In the genomic region with DNA sequence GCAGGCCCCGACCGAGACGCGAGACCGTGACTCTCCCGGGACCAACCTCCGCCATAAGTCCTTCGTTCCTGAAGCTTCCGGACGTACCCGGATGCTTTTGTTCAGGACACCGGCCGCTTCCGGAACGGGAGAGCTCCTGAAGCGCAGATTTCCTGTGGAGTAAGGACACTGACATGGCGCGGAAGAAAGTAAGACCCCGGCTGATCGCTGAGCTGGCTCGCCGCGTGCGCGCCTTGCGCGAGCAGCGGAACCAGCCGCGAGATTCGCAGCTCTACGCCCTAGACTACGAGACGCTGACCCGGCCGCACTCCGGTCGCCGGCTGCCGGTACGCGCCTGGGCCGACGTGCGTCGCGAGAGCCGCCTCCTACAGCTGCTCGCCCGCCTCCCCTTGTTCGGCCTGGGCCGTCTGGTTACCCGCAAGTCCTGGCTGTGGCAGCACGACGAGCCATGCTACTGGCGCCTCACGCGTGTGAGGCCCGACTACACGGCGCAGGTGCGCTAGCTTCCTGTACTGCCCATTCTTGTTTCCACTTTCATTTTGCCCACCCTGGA, we compare ENCODE assay signal across 8 mouse cellular contexts. TPM values are rescaled to one million over a fixed set of nuclear protein-coding genes. Genes with fewer than 3 reads are reported as not detected.
DNase-seq lines count a peak whose midpoint lies in the region; ATAC-seq lines count a peak whose summit lies in the region.

A gene (minus strand): TSS at position 93 of the 553 bp plus-strand sequence.
A gene (plus strand): TSS at position 122 of the 553 bp plus-strand sequence.

- peak within 1 kb of the TSS; percentile 89 for H3K4me3 ChIP-seq in embryonic facial prominence, embryonic 13.5 days
- peak within 1 kb of the TSS; percentile 90 for H3K4me3 ChIP-seq in limb, embryonic 13.5 days
- peak within 1 kb of the TSS; percentile 76 for H3K4me3 ChIP-seq in midbrain, embryonic 15.5 days

- peak within 1 kb of the TSS; percentile 96 for H3K9ac ChIP-seq in embryonic facial prominence, embryonic 13.5 days
- H3K9ac ChIP-seq in limb, embryonic 13.5 days = peak within 1 kb of the TSS; percentile 94
- H3K9ac ChIP-seq in midbrain, embryonic 15.5 days = peak within 1 kb of the TSS; percentile 90

- under 1% methylated on average over 62 of the region's 62 CpGs for WGBS in embryonic facial prominence, embryonic 13.5 days
- WGBS in limb, embryonic 13.5 days = under 1% methylated on average over 62 of the region's 62 CpGs
- under 1% methylated on average over 62 of the region's 62 CpGs for WGBS in midbrain, embryonic 15.5 days

- DNase-seq in 416B (ENCODE audit: low read depth) = peak; percentile 92
- peak; percentile 86 to 87 for DNase-seq in adrenal gland, postnatal 36 days
- peak; percentile 89 to 91 for DNase-seq in heart, adult 18-20 months
- DNase-seq in kidney, adult 18-20 months = peak; percentile 87
- peak; percentile 55 to 65 for DNase-seq in spleen, adult 18-20 months

- H3K4me1 ChIP-seq in embryonic facial prominence, embryonic 13.5 days = peaks cover 40% of the 10 kb centered on the region
- H3K4me1 ChIP-seq in limb, embryonic 13.5 days = peaks cover 36% of the 10 kb centered on the region
- peaks cover 50% of the 10 kb centered on the region for H3K4me1 ChIP-seq in midbrain, embryonic 15.5 days

- ATAC-seq in embryonic facial prominence, embryonic 13.5 days (ENCODE audit: insufficient number of reproducible peaks, insufficient read depth, low FRiP score, low TSS enrichment, low read depth) = 0 out of 2 replicates have a peak, but pooled peaks have one; percentile 3
- ATAC-seq in limb, embryonic 13.5 days (ENCODE audit: low FRiP score, low read depth) = peak; percentile 60
- peak; percentile 68 for ATAC-seq in midbrain, embryonic 15.5 days (replicated peaks)

- H3K36me3 ChIP-seq in embryonic facial prominence, embryonic 13.5 days = peaks cover 64% of the 10 kb centered on the region
- H3K36me3 ChIP-seq in limb, embryonic 13.5 days = peaks cover 70% of the 10 kb centered on the region
- H3K36me3 ChIP-seq in midbrain, embryonic 15.5 days (replicated peaks) = peaks cover 50% of the 10 kb centered on the region

- H3K4me2 ChIP-seq in embryonic facial prominence, embryonic 13.5 days = peak within 1 kb of the TSS; percentile 98
- H3K4me2 ChIP-seq in limb, embryonic 13.5 days (replicated peaks) = peak within 1 kb of the TSS; percentile 100
- H3K4me2 ChIP-seq in midbrain, embryonic 15.5 days = peak within 1 kb of the TSS; percentile 92

- H3K9me3 ChIP-seq in embryonic facial prominence, embryonic 13.5 days = no peaks in the 10 kb centered on the region
- H3K9me3 ChIP-seq in limb, embryonic 13.5 days = no peaks in the 10 kb centered on the region
- H3K9me3 ChIP-seq in midbrain, embryonic 15.5 days = no peaks in the 10 kb centered on the region

- peak within 1 kb of the TSS; percentile 86 for H3K27ac ChIP-seq in embryonic facial prominence, embryonic 13.5 days
- peak within 1 kb of the TSS; percentile 87 for H3K27ac ChIP-seq in limb, embryonic 13.5 days
- peak within 1 kb of the TSS; percentile 88 for H3K27ac ChIP-seq in midbrain, embryonic 15.5 days

- H3K27me3 ChIP-seq in embryonic facial prominence, embryonic 13.5 days = no peaks in the 10 kb centered on the region
- H3K27me3 ChIP-seq in limb, embryonic 13.5 days = no peaks in the 10 kb centered on the region
- no peaks in the 10 kb centered on the region for H3K27me3 ChIP-seq in midbrain, embryonic 15.5 days (replicated peaks)

RNA-seq across cellular contexts. Expression of the first gene that starts in this region (rescaled TPM):
- 10 to 100 TPM; 41.0 to 42.3 TPM for total RNA-seq in adrenal gland, postnatal 36 days (2021)
- polyA plus RNA-seq in embryonic facial prominence, embryonic 13.5 days (2015; fragmentation: Nextera tagmentation; extraction: Ambion mirVana) = 31.9 and 34.4 TPM in 2 replicates
- total RNA-seq in heart, adult 18-20 months (2021) = 10 to 100 TPM; 18.4 to 22.3 TPM
- 33.9 and 35.6 TPM in 2 replicates for polyA plus RNA-seq in limb, embryonic 13.5 days (2015; fragmentation: Nextera tagmentation; extraction: Ambion mirVana)
- polyA plus RNA-seq in midbrain, embryonic 15.5 days (2015; fragmentation: Nextera tagmentation; extraction: Ambion mirVana) = 31.5 and 33.4 TPM in 2 replicates

RNA-seq across cellular contexts. Expression of the second gene that starts in this region (rescaled TPM):
- total RNA-seq in adrenal gland, postnatal 36 days (2021) = 100 to 1,000 TPM; 109 to 177 TPM
- 86.1 and 93.0 TPM in 2 replicates for polyA plus RNA-seq in embryonic facial prominence, embryonic 13.5 days (2015; fragmentation: Nextera tagmentation; extraction: Ambion mirVana)
- 100 to 1,000 TPM in 1 of 2 experiments, 10 to 100 TPM in 1; 99.9 to 125 TPM for total RNA-seq in heart, adult 18-20 months (2021)
- 80.4 and 83.3 TPM in 2 replicates for polyA plus RNA-seq in limb, embryonic 13.5 days (2015; fragmentation: Nextera tagmentation; extraction: Ambion mirVana)
- 73.1 and 78.9 TPM in 2 replicates for polyA plus RNA-seq in midbrain, embryonic 15.5 days (2015; fragmentation: Nextera tagmentation; extraction: Ambion mirVana)

Comparison
In these comparisons a context has a peak if more than half of its experiments do, and no peak if none do; other contexts are left out.
1. Peak in every context shown above with its lines: DNase-seq, ATAC-seq, H3K4me3 ChIP-seq and H3K27ac ChIP-seq.
2. ATAC-seq: peak in every context shown above with its lines; median percentile 68 in midbrain, embryonic 15.5 days; 60 in limb, embryonic 13.5 days; 3 in embryonic facial prominence, embryonic 13.5 days.